Mouse (Mus musculus): ENCODE data around the gene Maob.

Gene Maob

GRCm38 (mm10) chrX:16817261-16817769 lies at the start of gene Maob:
TSS of gene Maob (minus strand) at chrX:16817366.
- no peak for DNase-seq (ENCODE audit: extremely low read depth, insufficient read length, low spot score)

DNA sequence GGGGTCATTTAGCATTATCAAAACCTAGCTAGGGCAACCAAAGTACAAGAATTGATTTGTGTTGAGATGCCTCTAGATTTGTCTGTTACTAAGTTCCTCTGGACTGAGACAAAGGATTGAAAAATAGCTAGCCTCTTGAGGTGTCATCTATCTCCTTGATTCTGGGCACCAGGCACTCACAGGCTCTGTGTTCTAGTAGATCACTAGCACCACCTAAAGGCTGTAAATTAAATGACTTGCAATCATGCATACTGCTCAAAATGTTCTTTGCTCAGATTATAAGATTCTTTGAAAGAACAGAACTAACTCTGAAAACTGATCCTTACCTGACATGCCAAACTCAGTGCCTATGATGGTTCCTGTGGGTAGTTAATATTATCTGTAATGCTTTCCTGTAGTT lies 43.1 kb upstream of the Maob start:
- DNase-seq (ENCODE audit: extremely low read depth, insufficient read length, low spot score): peak; percentile 1

DNA sequence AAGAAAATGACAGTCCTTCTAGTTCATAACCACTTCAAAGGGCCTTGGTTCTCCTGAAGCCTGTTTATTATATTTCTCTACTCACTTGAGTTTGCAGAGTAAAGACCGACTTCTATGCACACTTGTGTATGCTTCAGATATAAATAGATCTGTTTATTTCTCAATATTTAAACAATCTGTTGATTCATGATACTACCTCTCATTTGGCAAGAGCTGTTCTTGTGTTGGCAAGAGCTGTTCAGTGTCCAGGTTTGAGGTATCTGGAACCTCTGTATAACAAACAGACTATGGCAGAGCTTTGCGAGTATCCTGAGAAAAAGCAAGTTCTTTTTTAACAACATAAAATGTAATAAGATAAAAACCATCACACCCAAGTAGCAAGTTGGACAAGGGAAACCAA lies 28.9 kb upstream of the Maob start:
- no peak for DNase-seq (ENCODE audit: extremely low read depth, insufficient read length, low spot score)

- no peak for DNase-seq (ENCODE audit: extremely low read depth, insufficient read length, low spot score)
Measured at GRCm38 (mm10) chrX:16841443-16841842, 24.3 kb upstream of the Maob start.

DNA sequence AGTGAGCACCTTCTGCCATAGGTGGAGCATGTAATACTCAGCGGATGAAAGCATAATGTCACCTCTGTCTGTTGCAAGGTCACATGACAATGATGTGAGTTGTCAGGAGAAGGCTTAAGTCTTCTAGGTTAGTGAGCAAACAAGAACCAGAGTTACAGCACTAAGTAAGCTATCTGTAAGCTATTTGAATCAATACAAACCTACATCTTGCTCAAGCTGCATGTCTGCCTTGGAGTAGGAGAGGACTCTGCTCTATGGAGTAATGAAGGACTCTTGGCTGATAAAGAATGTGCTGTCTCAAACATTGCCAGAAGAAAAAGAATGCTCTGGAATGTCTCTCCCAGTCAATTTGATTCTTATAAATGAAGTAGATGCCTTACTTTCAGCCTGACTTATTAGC lies 20.1 kb upstream of the Maob start:
- DNase-seq (ENCODE audit: extremely low read depth, insufficient read length, low spot score): no peak

DNA sequence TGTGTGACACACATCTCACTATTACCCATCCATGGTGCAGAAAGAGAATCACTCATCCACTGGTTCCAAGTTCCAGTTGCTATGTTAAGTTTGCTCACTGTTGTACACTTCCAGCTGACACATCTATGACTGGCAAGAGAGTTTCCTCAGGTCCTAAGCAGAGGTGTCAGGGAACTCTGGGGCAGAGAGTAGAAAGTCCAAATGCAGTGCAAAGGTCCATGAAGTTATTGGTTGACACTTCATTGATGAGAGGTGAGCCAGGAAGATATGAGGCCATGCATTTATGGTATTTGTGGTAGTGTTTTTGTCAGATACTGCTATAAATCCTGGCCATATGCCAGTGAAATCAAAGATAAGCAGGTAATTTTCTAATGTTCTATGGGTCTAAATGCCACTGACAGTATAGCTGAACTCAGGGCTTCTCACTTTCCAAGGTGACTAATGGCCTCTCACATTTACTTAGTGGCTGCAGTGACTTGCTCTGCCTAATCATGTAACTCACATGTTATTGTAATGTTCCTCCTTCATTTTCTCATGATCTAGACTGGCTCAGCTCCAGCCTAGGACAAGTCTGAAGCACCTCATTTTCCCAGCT lies 19.4 kb upstream of the Maob start:
- DNase-seq (ENCODE audit: extremely low read depth, insufficient read length, low spot score): no peak

- DNase-seq (ENCODE audit: extremely low read depth, insufficient read length, low spot score): no peak
Measured at GRCm38 (mm10) chrX:16826028-16826427, 8.9 kb upstream of the Maob start.

GRCm38 (mm10) chrX:16815965-16816364 lies 1.2 kb downstream of the Maob start:
- DNase-seq (ENCODE audit: extremely low read depth, insufficient read length, low spot score): no peak

DNA sequence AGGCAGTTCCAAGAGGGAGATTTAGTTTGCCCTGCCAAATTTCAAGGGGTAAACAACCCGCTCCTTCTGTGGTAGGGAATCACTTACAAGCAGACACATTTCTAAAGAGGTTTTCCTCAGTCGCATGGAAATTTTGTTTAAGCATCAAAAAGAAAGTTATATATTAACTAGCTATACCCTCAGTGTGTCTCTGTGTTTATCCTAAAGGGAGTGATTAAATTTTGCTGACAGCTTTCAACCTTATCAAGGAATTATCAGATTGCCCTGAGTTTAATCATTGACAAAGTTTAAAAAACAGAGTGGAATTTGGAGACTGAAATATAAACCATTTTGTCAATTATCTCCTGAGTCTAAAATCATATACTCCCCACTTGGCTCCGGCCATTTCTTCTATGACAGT lies 5.1 kb downstream of the Maob start:
- no peak for DNase-seq (ENCODE audit: extremely low read depth, insufficient read length, low spot score)

GRCm38 (mm10) chrX:16767453-16767852 lies 49.7 kb downstream of the Maob start:
- no peak for DNase-seq (ENCODE audit: extremely low read depth, insufficient read length, low spot score)

DNA sequence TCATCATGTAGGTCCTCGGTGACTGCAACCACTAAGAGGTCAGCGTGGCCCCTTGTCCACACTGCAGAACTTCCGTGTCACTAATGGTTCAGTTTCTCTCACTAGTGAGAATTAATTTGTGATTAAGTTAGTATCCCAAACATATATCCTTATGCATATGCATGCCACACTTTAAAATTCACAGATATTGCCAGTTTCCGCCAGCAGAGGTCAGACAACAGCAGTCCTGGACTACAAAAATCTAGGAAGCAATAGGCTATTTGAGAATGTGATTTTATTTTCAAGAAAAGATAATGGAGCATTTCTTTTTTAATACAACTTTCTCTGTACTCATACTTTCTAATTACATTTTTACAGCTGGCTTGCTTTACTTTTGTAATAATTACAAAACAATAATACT lies 51.0 kb downstream of the Maob start:
- DNase-seq (ENCODE audit: extremely low read depth, insufficient read length, low spot score): no peak

- DNase-seq (ENCODE audit: extremely low read depth, insufficient read length, low spot score): no peak
Measured at GRCm38 (mm10) chrX:16761430-16761829, 55.7 kb downstream of the Maob start.

DNA sequence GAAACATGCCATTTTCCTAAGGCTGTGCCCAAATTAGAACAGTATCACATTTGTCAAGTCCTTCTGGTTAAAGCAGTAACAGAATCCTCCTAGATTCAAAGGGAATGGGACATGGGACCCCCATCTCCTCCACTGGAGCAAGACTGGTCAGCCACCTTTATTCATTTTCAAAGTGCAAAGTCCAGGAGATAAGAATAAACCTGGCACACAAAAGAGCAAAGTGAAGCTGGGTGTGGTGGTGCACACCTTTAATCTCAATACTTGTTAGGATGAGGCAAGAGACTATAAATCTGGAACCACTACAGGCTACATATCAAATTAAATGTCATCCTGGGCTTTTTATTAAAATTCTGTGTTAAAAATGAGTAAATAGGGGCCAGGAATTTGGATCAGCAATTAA lies 62.4 kb downstream of the Maob start:
- no peak for DNase-seq (ENCODE audit: extremely low read depth, insufficient read length, low spot score)

- no peak for DNase-seq (ENCODE audit: extremely low read depth, insufficient read length, low spot score)
Measured at GRCm38 (mm10) chrX:16748932-16749331, 68.2 kb downstream of the Maob start.

- no peak for DNase-seq (ENCODE audit: extremely low read depth, insufficient read length, low spot score)
Measured at GRCm38 (mm10) chrX:16714033-16714432, 103.1 kb downstream of the Maob start.

GRCm38 (mm10) chrX:16706094-16706493 lies 111.1 kb downstream of the Maob start:
- no peak for DNase-seq (ENCODE audit: extremely low read depth, insufficient read length, low spot score)
